Mouse (Mus musculus): ENCODE results near the gene Kazn.

DNA sequence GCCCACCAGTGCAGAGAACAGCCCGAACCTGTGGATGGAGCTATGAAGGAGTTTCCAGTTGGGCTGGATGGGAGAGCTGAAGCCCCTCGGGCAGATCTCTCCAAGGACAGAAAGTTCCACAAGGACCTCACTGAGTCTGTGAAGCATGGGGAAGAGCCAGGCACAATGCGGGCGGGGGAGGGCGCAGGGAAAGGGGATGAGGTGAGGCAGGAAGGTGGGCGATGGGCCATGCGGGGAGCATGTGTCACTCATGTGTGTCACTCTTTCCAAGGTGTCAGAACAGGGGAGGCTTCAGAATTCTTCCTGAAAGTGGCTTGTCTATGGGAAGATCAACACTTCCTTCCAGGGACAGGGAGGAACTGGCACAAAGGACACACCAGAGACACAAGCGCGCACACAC lies 58.3 kb downstream of the Kazn start:
- TF ChIP-seq GATA1 (IDR thresholded peaks at IDR 0.05; ENCODE audit: borderline replicate concordance, low read length): no peak
- TF ChIP-seq CTCF (IDR thresholded peaks at IDR 0.05; ENCODE audit: low read depth, low read length): no peak
- TF ChIP-seq TAL1 (conservative IDR thresholded peaks at IDR 0.05; ENCODE audit: low read depth, low read length): no peak
- TF ChIP-seq POLR2AphosphoS5 (IDR thresholded peaks at IDR 0.05; ENCODE audit: insufficient replicate concordance, low read depth, low read length): no peak

Measured in G1E (cell line).